Mouse (Mus musculus): ENCODE measurements at regions not wholly inside any gene's neighbourhood (a gene's known extent, or its start where the extent isn't known, plus 50 kb on each side); places are given as distances from the start of the nearest gene placed in this dataset.
"Not testable (repeated sequence)": the region's sequence is repeated elsewhere in the genome, so short reads cannot be mapped to it uniquely, and the experiment has no call there.

DNA sequence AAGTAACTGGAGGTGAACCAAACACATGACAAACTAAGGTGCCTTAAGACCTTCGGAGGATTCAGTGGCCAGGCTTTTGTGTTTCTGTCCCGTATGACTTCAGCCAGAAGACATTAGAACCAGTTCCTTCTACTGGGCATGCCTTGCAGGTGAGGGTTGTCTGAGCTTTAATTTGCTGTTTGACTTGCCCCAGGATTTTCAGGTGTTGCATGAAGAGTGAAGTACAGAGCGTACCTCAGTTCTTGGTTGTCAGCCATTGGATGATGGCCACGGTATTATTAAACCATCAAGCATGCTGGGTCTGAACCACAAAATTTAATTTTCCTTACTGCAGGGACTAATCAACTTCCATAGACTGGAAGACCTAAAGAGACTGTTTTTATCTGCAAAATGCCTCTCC is 181.5 kb upstream of the Mpdz start:
- ATAC-seq (ENCODE audit: insufficient read depth, low FRiP score, low TSS enrichment) (no peak), DNase-seq (ENCODE audit: low spot score) (no peak)
- Histone ChIP-seq H3K9me3 (ENCODE audit: control insufficient read depth, low read length) (no peaks in the 10 kb centered on the region), H3K9ac (ENCODE audit: low read length) (no peak overlapping the region), H3K4me2 (ENCODE audit: low read depth) (no peak overlapping the region), H3K4me1 (ENCODE audit: control insufficient read depth, insufficient read depth, low read length) (no peaks in the 10 kb centered on the region), H3K36me3 (ENCODE audit: control insufficient read depth, insufficient read depth, low read length) (no peaks in the 10 kb centered on the region), H3K27ac (ENCODE audit: low read depth, low read length) (no peak overlapping the region), H3K27me3 (ENCODE audit: control insufficient read depth, insufficient read depth, low read length) (no peaks in the 10 kb centered on the region), H3K4me3 (ENCODE audit: low read depth, low read length) (no peak overlapping the region)
- 94% methylated on average over 4 of the region's 4 CpGs for WGBS

DNA sequence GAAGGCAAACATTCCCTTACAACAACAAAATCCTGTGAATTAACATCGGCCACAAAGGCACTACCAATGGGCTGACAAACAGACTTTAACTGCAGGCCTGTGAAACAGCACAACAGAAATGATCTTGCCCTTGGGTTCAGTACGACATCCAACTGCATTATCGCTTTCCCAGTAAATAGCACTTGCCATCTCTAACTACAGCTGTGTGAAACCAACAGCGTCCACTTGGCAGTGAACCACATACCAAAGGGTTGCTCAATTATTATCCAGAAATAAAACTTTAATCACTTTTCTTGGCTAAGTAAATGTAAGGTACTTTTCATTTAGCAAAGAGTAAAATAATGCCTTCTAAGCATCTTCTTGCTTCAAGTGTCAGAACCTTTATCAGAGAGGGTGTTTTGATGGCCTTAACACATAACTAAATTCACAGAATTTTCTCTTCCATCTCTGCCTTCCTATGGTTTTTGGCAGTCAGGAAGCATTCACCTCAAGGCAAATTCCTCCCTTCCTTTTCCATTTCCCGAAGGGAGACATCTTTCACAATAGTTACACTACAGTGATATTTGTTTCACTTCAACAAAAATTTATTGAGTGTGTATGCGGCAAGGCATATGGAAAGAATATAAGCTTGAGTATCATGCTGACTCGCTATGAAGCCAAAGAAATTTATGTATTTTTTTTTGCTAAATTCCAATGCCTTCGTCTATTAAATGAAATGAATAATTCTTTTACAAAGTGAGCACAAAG is 178.9 kb upstream of the Mpdz start:
- Histone ChIP-seq H3K9me3 (ENCODE audit: control insufficient read depth, low read length) (no peaks in the 10 kb centered on the region), H3K27me3 (ENCODE audit: control insufficient read depth, insufficient read depth, low read length) (no peaks in the 10 kb centered on the region), H3K36me3 (ENCODE audit: control insufficient read depth, insufficient read depth, low read length) (no peaks in the 10 kb centered on the region), H3K4me3 (ENCODE audit: low read depth, low read length) (no peak overlapping the region), H3K27ac (ENCODE audit: low read depth, low read length) (no peak overlapping the region), H3K4me1 (ENCODE audit: control insufficient read depth, insufficient read depth, low read length) (no peaks in the 10 kb centered on the region), H3K4me2 (ENCODE audit: low read depth) (no peak overlapping the region), H3K9ac (ENCODE audit: low read length) (no peak overlapping the region)
- DNase-seq (ENCODE audit: low spot score) (no peak), ATAC-seq (ENCODE audit: insufficient read depth, low FRiP score, low TSS enrichment) (no peak)
- WGBS, result 87% methylated on average over 8 of the region's 8 CpGs

GRCm38 (mm10) chr4:81617191-81617590 is 174.6 kb upstream of the Mpdz start:
- no peak overlapping the region for H3K27ac ChIP-seq (ENCODE audit: low read depth, low read length)
- no peak overlapping the region for H3K4me2 ChIP-seq (ENCODE audit: low read depth)
- H3K4me3 ChIP-seq (ENCODE audit: low read depth, low read length), result no peak overlapping the region
- H3K9ac ChIP-seq (ENCODE audit: low read length), result no peak overlapping the region
- ATAC-seq (ENCODE audit: insufficient read depth, low FRiP score, low TSS enrichment) (no peak), DNase-seq (ENCODE audit: low spot score) (no peak)
- no peaks in the 10 kb centered on the region for H3K36me3 ChIP-seq (ENCODE audit: control insufficient read depth, insufficient read depth, low read length)
- 57% methylated on average over 5 of the region's 5 CpGs for WGBS
- no peaks in the 10 kb centered on the region for H3K27me3 ChIP-seq (ENCODE audit: control insufficient read depth, insufficient read depth, low read length)
- no peaks in the 10 kb centered on the region for H3K4me1 ChIP-seq (ENCODE audit: control insufficient read depth, insufficient read depth, low read length)
- H3K9me3 ChIP-seq (ENCODE audit: control insufficient read depth, low read length), result no peaks in the 10 kb centered on the region

DNA sequence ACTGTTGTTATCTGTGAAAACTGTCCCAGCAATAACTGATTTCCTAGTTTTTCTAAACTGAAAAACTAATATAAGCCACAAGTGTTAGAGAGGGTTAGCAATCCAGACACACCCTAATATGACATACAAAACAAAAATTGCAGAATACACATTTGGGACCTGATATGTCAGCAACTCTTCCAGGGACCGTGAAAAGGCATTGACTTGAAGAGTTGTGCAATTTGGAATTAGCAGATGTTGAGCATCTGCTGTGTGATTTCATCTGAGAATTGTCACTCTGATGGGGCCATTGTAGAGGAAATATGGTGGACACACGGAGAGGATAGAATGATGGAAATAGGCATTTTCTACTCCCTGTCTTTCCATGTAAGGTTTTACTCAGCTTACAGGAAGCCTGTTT is 168.6 kb upstream of the Mpdz start:
- no peaks in the 10 kb centered on the region for H3K27me3 ChIP-seq (ENCODE audit: control insufficient read depth, insufficient read depth, low read length)
- WGBS, result 74% methylated on average over 2 of the region's 2 CpGs
- H3K4me1 ChIP-seq (ENCODE audit: control insufficient read depth, insufficient read depth, low read length), result no peaks in the 10 kb centered on the region
- H3K4me3 ChIP-seq (ENCODE audit: low read depth, low read length), result no peak overlapping the region
- DNase-seq (ENCODE audit: low spot score) (no peak), ATAC-seq (ENCODE audit: insufficient read depth, low FRiP score, low TSS enrichment) (no peak)
- no peak overlapping the region for H3K9ac ChIP-seq (ENCODE audit: low read length)
- no peak overlapping the region for H3K27ac ChIP-seq (ENCODE audit: low read depth, low read length)
- H3K36me3 ChIP-seq (ENCODE audit: control insufficient read depth, insufficient read depth, low read length), result no peaks in the 10 kb centered on the region
- H3K9me3 ChIP-seq (ENCODE audit: control insufficient read depth, low read length), result no peaks in the 10 kb centered on the region
- H3K4me2 ChIP-seq (ENCODE audit: low read depth), result no peak overlapping the region

- 94% methylated on average over 5 of the region's 5 CpGs for WGBS
- no peak overlapping the region for H3K4me3 ChIP-seq (ENCODE audit: low read depth, low read length)
- DNase-seq (ENCODE audit: low spot score) (no peak), ATAC-seq (ENCODE audit: insufficient read depth, low FRiP score, low TSS enrichment) (no peak)
- H3K9me3 ChIP-seq (ENCODE audit: control insufficient read depth, low read length), result no peaks in the 10 kb centered on the region
- no peak overlapping the region for H3K4me2 ChIP-seq (ENCODE audit: low read depth)
- no peaks in the 10 kb centered on the region for H3K27me3 ChIP-seq (ENCODE audit: control insufficient read depth, insufficient read depth, low read length)
- H3K27ac ChIP-seq (ENCODE audit: low read depth, low read length), result no peak overlapping the region
- H3K4me1 ChIP-seq (ENCODE audit: control insufficient read depth, insufficient read depth, low read length), result no peaks in the 10 kb centered on the region
- no peak overlapping the region for H3K9ac ChIP-seq (ENCODE audit: low read length)
- H3K36me3 ChIP-seq (ENCODE audit: control insufficient read depth, insufficient read depth, low read length), result no peaks in the 10 kb centered on the region
These were observed 157.8 kb upstream of the Mpdz start for GRCm38 (mm10) chr4:81600396-81600795.

- no peak overlapping the region for H3K27ac ChIP-seq (ENCODE audit: low read depth, low read length)
- no peaks in the 10 kb centered on the region for H3K27me3 ChIP-seq (ENCODE audit: control insufficient read depth, insufficient read depth, low read length)
- 81% methylated on average over 4 of the region's 4 CpGs for WGBS
- no peaks in the 10 kb centered on the region for H3K4me1 ChIP-seq (ENCODE audit: control insufficient read depth, insufficient read depth, low read length)
- no peak overlapping the region for H3K9ac ChIP-seq (ENCODE audit: low read length)
- no peaks in the 10 kb centered on the region for H3K36me3 ChIP-seq (ENCODE audit: control insufficient read depth, insufficient read depth, low read length)
- no peak overlapping the region for H3K4me2 ChIP-seq (ENCODE audit: low read depth)
- no peaks in the 10 kb centered on the region for H3K9me3 ChIP-seq (ENCODE audit: control insufficient read depth, low read length)
- no peak overlapping the region for H3K4me3 ChIP-seq (ENCODE audit: low read depth, low read length)
- ATAC-seq (ENCODE audit: insufficient read depth, low FRiP score, low TSS enrichment) (no peak), DNase-seq (ENCODE audit: low spot score) (no peak)
These were observed 154.8 kb upstream of the Mpdz start for GRCm38 (mm10) chr4:81597390-81597789.

GRCm38 (mm10) chr4:81593431-81593830 is 150.8 kb upstream of the Mpdz start:
- H3K36me3 ChIP-seq (ENCODE audit: control insufficient read depth, insufficient read depth, low read length); DNase-seq (ENCODE audit: low spot score); H3K27me3 ChIP-seq (ENCODE audit: control insufficient read depth, insufficient read depth, low read length); H3K27ac ChIP-seq (ENCODE audit: low read depth, low read length); H3K4me1 ChIP-seq (ENCODE audit: control insufficient read depth, insufficient read depth, low read length); H3K4me3 ChIP-seq (ENCODE audit: low read depth, low read length); H3K4me2 ChIP-seq (ENCODE audit: low read depth); H3K9me3 ChIP-seq (ENCODE audit: control insufficient read depth, low read length); ATAC-seq (ENCODE audit: insufficient read depth, low FRiP score, low TSS enrichment); H3K9ac ChIP-seq (ENCODE audit: low read length): not testable (repeated sequence)
- WGBS, result 94% methylated on average over 3 of the region's 3 CpGs

GRCm38 (mm10) chr4:81582546-81582945 is 139.9 kb upstream of the Mpdz start:
- WGBS, result 70% methylated on average over 2 of the region's 2 CpGs
- no peaks in the 10 kb centered on the region for H3K27me3 ChIP-seq (ENCODE audit: control insufficient read depth, insufficient read depth, low read length)
- H3K4me2 ChIP-seq (ENCODE audit: low read depth), result no peak overlapping the region
- DNase-seq (ENCODE audit: low spot score) (no peak), ATAC-seq (ENCODE audit: insufficient read depth, low FRiP score, low TSS enrichment) (no peak)
- no peaks in the 10 kb centered on the region for H3K9me3 ChIP-seq (ENCODE audit: control insufficient read depth, low read length)
- H3K9ac ChIP-seq (ENCODE audit: low read length), result no peak overlapping the region
- H3K36me3 ChIP-seq (ENCODE audit: control insufficient read depth, insufficient read depth, low read length), result no peaks in the 10 kb centered on the region
- H3K4me3 ChIP-seq (ENCODE audit: low read depth, low read length), result no peak overlapping the region
- peaks cover 11% of the 10 kb centered on the region for H3K4me1 ChIP-seq (ENCODE audit: control insufficient read depth, insufficient read depth, low read length)
- H3K27ac ChIP-seq (ENCODE audit: low read depth, low read length), result no peak overlapping the region

GRCm38 (mm10) chr4:81580553-81580952 is 137.9 kb upstream of the Mpdz start:
- H3K4me2 ChIP-seq (ENCODE audit: low read depth), result no peak overlapping the region
- H3K27me3 ChIP-seq (ENCODE audit: control insufficient read depth, insufficient read depth, low read length), result no peaks in the 10 kb centered on the region
- ATAC-seq (ENCODE audit: insufficient read depth, low FRiP score, low TSS enrichment), result no peak
- WGBS, result 77% methylated on average over 8 of the region's 8 CpGs
- no peak for DNase-seq (ENCODE audit: low spot score)
- H3K27ac ChIP-seq (ENCODE audit: low read depth, low read length), result no peak overlapping the region
- H3K9me3 ChIP-seq (ENCODE audit: control insufficient read depth, low read length), result no peaks in the 10 kb centered on the region
- peaks cover 11% of the 10 kb centered on the region for H3K4me1 ChIP-seq (ENCODE audit: control insufficient read depth, insufficient read depth, low read length)
- H3K9ac ChIP-seq (ENCODE audit: low read length), result no peak overlapping the region
- H3K4me3 ChIP-seq (ENCODE audit: low read depth, low read length), result no peak overlapping the region
- H3K36me3 ChIP-seq (ENCODE audit: control insufficient read depth, insufficient read depth, low read length), result no peaks in the 10 kb centered on the region

All from neural tube, embryonic 11.5 days (tissue).